Mouse (Mus musculus) liver, postnatal 0 days (tissue): Measurements from ENCODE around the gene Pbp2. TPM values are rescaled to one million over a fixed set of nuclear protein-coding genes. Genes with fewer than 3 reads are reported as not detected.

ENCODE experiments used
- ATAC-seq: fragments of 200-750 bp; cut with Nextera tagmentation; 2 replicates; pipeline ENCODE4 v1.8.0; 2017; ENCODE audit warnings: mild to moderate bottlenecking, moderate library complexity
- DNase-seq: peaks from one replicate; pipeline ENCODE4 v3.0.0-alpha.2; 2016
- H3K27ac ChIP-seq: fragments of 300-500 bp; sonication (generic); 2 replicates; pipeline ENCODE4 v1.5.1; 2014; ENCODE audit warnings: antibody characterized with exemption, moderate library complexity, mild to moderate bottlenecking, low read depth
- H3K27me3 ChIP-seq: fragments of 300-500 bp; sonication (generic); 2 replicates; pipeline ENCODE4 v1.6.1; 2014; ENCODE audit warnings: low read length, control low read depth, mixed read lengths; ENCODE audit not compliant: insufficient read depth
- H3K36me3 ChIP-seq: fragments of 300-500 bp; sonication (generic); replicated peaks from 2 replicates; pipeline ENCODE4 v1.6.1; 2014; ENCODE audit warnings: mild to moderate bottlenecking, control low read depth, low read length, moderate library complexity, mixed read lengths; ENCODE audit not compliant: insufficient read depth
- H3K4me1 ChIP-seq: fragments of 300-500 bp; sonication (generic); 2 replicates; pipeline ENCODE4 v1.6.1; 2014; ENCODE audit warnings: antibody characterized with exemption, mild to moderate bottlenecking, control low read depth; ENCODE audit not compliant: insufficient read depth
- H3K4me2 ChIP-seq: fragments of 300-500 bp; sonication (generic); 2 replicates; pipeline ENCODE4 v1.6.1; 2014; ENCODE audit warnings: low read depth, mild to moderate bottlenecking, low read length, moderate library complexity, mixed read lengths
- H3K4me3 ChIP-seq: fragments of 300-500 bp; sonication (generic); 2 replicates; pipeline ENCODE4 v1.5.1; 2014; ENCODE audit warnings: low read depth, low read length
- H3K9ac ChIP-seq: fragments of 300-500 bp; sonication (generic); replicated peaks from 2 replicates; pipeline ENCODE4 v1.6.1; 2014; ENCODE audit warnings: mild to moderate bottlenecking, moderate library complexity
- H3K9me3 ChIP-seq: fragments of 300-500 bp; sonication (generic); 2 replicates; pipeline ENCODE4 v1.6.1; 2016; ENCODE audit warnings: mild to moderate bottlenecking, control low read depth, low read length, mixed read lengths
- CTCF ChIP-seq: sonication (generic); IDR thresholded peaks from 2 replicates; pipeline ENCODE4 v1.5.1; 2016; ENCODE audit warnings: antibody characterized with exemption, low read depth
- EP300 ChIP-seq: IDR thresholded peaks from 2 replicates; pipeline ENCODE4 v1.6.1; 2016; ENCODE audit warnings: antibody characterized with exemption, low read depth, mild to moderate bottlenecking
- WGBS: fragments of 180-500 bp; shearing (Covaris S2); extraction: QIAGEN DNeasy Blood & Tissue Kit; methylation state at CpG from one replicate; pipeline ENCODE4 v1.1.7; 2014; ENCODE audit not compliant: insufficient replicate concordance; 5-methylcytosine and 5-hydroxymethylcytosine counted together
- polyA plus RNA-seq: library from polyadenylated mRNA; unstranded; fragments of >200 nt; fragmentation: Nextera tagmentation; extraction: Ambion mirVana; gene quantifications from 2 replicates; pipeline ENCODE4 v1.2.1, GENCODE M21; 2015

The Pbp2 gene
- polyA plus RNA-seq, 1 experiment from 2014 or later, result not detected

DNA sequence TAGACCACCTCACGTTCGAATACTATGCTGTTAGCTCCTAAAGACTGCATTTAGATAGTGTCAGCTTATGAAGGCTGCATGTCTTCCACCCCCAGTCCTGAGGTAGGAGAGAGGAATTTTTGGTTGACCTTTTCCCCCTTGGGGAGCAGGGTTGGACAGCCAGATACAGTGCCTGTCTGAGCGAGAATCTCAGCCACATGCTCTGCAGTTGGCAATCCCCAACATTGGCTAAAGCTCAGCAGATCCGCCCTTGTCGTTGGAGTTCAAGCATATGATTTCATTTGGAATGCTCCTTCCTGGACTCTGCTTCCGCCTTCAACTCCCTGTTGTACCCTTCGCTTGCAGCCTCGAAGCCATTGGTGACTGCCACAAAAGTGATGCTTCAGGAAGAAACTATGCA lies 26.2 kb upstream of the Pbp2 start:
- no peak for ATAC-seq
- no peak for TF ChIP-seq EP300
- no peak for TF ChIP-seq CTCF
- H3K27me3 ChIP-seq, result no peaks in the 10 kb centered on the region
- no peak overlapping the region for H3K4me2 ChIP-seq
- 78% methylated on average over 8 of the region's 8 CpGs for WGBS
- DNase-seq, result no peak
- H3K4me1 ChIP-seq, result peaks cover 18% of the 10 kb centered on the region
- no peak overlapping the region for H3K9ac ChIP-seq
- H3K36me3 ChIP-seq, result no peaks in the 10 kb centered on the region
- no peak overlapping the region for H3K27ac ChIP-seq
- H3K9me3 ChIP-seq, result no peaks in the 10 kb centered on the region
- H3K4me3 ChIP-seq, result no peak overlapping the region

DNA sequence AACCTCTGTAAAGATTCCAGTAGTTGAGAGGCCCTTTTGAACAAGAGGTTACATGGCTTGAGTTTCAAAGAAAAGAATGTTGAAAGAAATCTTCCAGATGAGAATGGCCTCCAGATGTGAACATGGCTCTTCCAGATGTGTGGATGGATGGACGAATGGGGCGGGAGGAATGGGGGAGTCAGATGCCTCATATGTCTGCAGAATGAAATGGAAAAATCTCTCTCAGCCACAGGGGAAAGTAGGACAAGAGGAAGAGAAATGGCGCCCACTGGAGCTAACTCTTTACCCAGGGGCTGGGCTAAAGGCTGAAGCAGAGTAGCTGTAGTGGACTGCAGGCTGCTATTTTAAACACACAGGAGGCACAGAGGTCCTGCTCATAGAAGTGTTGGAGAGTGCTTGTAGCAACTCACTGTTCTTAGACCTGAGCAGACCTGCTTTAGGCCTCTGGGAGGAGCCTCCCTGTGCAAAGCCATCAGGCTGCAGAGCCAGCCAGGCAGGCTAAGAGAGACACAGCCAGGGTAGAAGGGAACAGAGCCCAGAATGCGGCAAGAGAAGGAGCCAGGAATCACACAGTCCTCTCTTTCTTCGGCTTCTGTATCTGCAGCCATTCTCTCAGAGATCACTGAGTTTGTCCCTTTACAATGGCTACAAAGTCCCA lies 23.9 kb upstream of the Pbp2 start:
- Histone ChIP-seq H3K4me3 (no peak overlapping the region), H3K9me3 (no peaks in the 10 kb centered on the region), H3K9ac (no peak overlapping the region), H3K36me3 (no peaks in the 10 kb centered on the region), H3K27ac (no peak overlapping the region), H3K4me2 (no peak overlapping the region), H3K4me1 (peaks cover 7% of the 10 kb centered on the region; the same call in 1 of the 2 replicates), H3K27me3 (no peaks in the 10 kb centered on the region)
- TF ChIP-seq EP300 (no peak), CTCF (no peak)
- ATAC-seq, result no peak
- 76% methylated on average over 5 of the region's 5 CpGs for WGBS
- DNase-seq, result no peak

DNA sequence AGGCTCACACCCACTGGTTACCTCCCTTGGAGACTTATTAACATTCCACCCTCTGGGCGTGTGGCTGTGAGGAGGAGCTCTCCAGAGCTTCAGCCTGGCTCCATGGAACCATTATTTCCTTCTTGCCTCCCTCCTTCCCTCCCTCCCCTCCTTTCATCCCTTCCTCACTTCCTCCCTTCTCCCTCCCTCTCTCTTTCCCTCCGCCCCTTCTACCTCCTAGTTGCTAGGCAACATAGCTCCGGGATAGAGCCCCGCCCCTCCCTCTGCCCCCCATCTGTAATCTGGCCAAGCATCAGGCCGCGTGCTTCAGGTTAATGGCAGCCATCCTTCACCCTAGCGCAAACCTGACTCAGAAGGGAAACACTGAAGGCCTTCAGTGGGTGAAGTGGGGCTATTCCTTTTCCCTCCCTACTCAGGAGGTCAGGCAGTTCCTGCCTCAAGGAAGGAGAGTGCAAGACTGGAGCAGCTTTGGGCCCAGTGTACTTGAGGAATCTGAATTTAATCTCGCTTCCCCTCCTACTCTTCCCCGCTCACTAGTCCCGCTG lies 22.6 kb upstream of the Pbp2 start:
- Histone ChIP-seq H3K27ac (no peak overlapping the region), H3K4me3 (no peak overlapping the region), H3K9me3 (no peaks in the 10 kb centered on the region), H3K27me3 (no peaks in the 10 kb centered on the region), H3K4me1 (peaks cover 7% of the 10 kb centered on the region; the same call in 1 of the 2 replicates), H3K9ac (no peak overlapping the region), H3K36me3 (no peaks in the 10 kb centered on the region), H3K4me2 (no peak overlapping the region)
- no peak for DNase-seq
- TF ChIP-seq CTCF (no peak), EP300 (no peak)
- WGBS, result 50% methylated on average over 10 of the region's 10 CpGs
- ATAC-seq, result no peak

DNA sequence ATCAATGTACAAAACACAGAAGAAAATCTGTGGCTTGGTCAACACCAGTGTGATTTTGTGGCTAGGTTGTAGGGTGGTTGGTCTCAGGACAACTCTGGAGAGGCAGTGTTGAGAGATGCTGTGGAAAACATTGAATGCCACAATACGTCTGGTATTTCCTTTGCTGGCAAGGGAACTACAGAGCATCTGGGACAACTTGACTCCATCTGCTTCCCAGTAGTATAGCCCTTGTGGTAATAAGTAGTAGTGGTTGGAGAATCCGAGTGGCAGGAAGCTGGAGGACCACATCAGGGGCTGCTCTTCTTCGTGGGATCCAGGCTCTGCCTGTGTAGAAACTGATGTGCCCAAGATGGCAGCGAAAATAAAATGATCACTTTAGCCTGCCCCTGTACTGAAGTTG lies 21.7 kb upstream of the Pbp2 start:
- Histone ChIP-seq H3K4me2 (no peak overlapping the region), H3K27ac (no peak overlapping the region), H3K27me3 (no peaks in the 10 kb centered on the region), H3K36me3 (no peaks in the 10 kb centered on the region), H3K4me1 (peaks cover 7% of the 10 kb centered on the region; the same call in 1 of the 2 replicates), H3K9ac (no peak overlapping the region), H3K4me3 (no peak overlapping the region), H3K9me3 (no peaks in the 10 kb centered on the region)
- DNase-seq (no peak), ATAC-seq (no peak)
- 74% methylated on average over 4 of the region's 4 CpGs for WGBS
- TF ChIP-seq EP300, result no peak

DNA sequence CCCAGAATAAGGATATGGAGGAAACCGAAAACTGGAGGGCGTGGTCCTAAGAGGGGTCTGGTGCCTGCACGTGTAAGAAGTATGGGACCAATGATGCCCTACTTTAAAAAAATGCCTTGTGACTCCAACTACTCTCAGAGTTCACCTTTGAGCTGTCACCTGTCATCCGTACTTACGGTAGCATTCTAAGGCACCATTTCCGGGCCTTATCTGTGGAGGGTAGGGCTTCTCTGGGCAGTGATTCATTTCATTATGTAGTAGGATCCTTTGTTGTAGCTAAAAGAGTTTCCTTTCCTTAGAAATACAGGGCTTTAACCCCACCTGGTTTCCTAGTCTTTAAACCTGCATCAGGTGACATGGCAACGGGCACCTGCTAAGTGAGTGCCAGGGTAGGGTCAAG lies 16.6 kb upstream of the Pbp2 start:
- H3K36me3 ChIP-seq, result no peaks in the 10 kb centered on the region
- TF ChIP-seq EP300, result no peak
- TF ChIP-seq CTCF, result no peak
- ATAC-seq, result no peak
- H3K4me3 ChIP-seq, result no peak overlapping the region
- H3K9ac ChIP-seq, result no peak overlapping the region
- peaks cover 16% of the 10 kb centered on the region; the same call in 1 of the 2 replicates for H3K4me1 ChIP-seq
- H3K27ac ChIP-seq, result no peak overlapping the region
- DNase-seq, result no peak
- WGBS, result 76% methylated on average over 7 of the region's 7 CpGs
- H3K27me3 ChIP-seq, result no peaks in the 10 kb centered on the region
- H3K4me2 ChIP-seq, result no peak overlapping the region
- H3K9me3 ChIP-seq, result no peaks in the 10 kb centered on the region

DNA sequence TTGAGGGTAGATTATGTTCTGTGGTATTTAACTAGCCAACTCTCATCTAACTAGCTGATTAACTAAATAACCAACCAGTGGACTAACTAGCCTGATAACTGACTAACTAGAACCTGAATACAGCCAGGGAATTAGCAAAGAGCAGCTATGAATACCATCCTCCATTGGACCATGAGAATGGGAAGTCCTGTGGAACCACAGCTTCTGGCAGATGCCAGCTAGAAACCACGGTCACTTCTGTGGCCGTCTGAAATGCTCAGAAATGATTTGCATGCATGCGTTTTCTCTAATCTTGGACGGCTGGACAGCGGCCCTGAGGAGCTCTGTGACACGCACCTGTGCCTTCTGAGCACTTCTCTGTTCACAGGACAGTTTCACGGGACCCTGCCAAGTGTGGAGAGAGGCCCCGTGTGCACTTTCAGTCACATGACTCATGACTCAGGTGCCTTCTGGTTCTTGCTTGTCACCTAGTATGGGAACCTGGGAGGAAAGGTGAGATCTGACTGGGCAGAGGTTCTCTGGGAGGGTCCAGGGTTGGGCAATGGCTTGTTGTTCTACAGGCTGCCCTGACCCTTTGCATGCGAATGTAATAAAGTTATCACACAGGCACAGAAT lies 14.6 kb upstream of the Pbp2 start:
- Histone ChIP-seq H3K4me2 (no peak overlapping the region), H3K4me1 (peaks cover 16% of the 10 kb centered on the region; the same call in 1 of the 2 replicates), H3K36me3 (no peaks in the 10 kb centered on the region), H3K9ac (no peak overlapping the region; the same call in 1 of the 2 replicates), H3K27me3 (no peaks in the 10 kb centered on the region), H3K9me3 (no peaks in the 10 kb centered on the region), H3K27ac (no peak overlapping the region), H3K4me3 (no peak overlapping the region)
- DNase-seq (peak; percentile 23), ATAC-seq (peak; percentile 85)
- WGBS, result 34% methylated on average over 9 of the region's 9 CpGs
- TF ChIP-seq EP300 (no peak), CTCF (no peak)
